Comparison of ENCODE assay signal across 25 mouse cellular contexts in the genomic region with DNA sequence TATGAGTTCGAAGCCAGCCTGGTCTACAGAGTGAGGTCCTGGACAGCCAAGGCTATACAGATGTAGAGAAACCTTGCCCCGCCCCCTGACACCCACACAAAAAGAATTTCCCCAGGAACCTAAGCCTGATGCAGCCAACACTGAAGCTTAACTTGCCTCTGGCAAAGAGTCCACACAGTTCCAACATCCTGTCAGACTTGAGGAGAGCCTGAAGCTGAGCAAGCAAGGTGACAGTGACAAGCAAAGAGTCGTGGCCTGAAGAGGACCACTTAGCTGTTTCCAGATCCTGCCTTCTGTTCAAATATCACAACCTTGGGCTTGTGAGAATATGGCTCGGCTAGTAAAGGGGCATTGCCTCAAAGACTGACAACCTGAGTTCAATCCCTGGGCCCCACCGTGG. TPM values are rescaled to one million over a fixed set of nuclear protein-coding genes. Genes with fewer than 3 reads are reported as not detected.
"Had no signal": no experiment of that assay in that cellular context is flagged by ENCODE, and none has a peak within 500 bp of the region (broad histone marks: within the 10 kb centered on the region; RNA-seq: fewer than 3 reads in every experiment).

No protein-coding gene starts in this region.

- H3K27ac ChIP-seq: kidney, postnatal 0 days; limb, embryonic 10.5 days; limb, embryonic 13.5 days; liver, embryonic 12.5 days; liver, embryonic 15.5 days; lung, embryonic 15.5 days; midbrain, embryonic 10.5 days; midbrain, embryonic 13.5 days; neural tube, embryonic 13.5 days; stomach, embryonic 15.5 days had no signal

- H3K36me3 ChIP-seq: limb, embryonic 10.5 days; limb, embryonic 13.5 days; liver, embryonic 12.5 days; liver, embryonic 15.5 days; lung, embryonic 15.5 days; midbrain, embryonic 10.5 days; neural tube, embryonic 13.5 days; stomach, embryonic 15.5 days had no signal

- DNase-seq: kidney, postnatal 25 days; liver; lung, adult 18-20 months; lung, postnatal 10 days; lung, postnatal 36 days; retina, postnatal 1 day; right cerebral cortex, postnatal 25 days; spleen, adult 18-20 months; thymus, adult 18-20 months; thymus, postnatal 14 days; thymus, postnatal 4 days had no signal

- H3K9me3 ChIP-seq: limb, embryonic 10.5 days; limb, embryonic 13.5 days; liver, embryonic 12.5 days; liver, embryonic 15.5 days; lung, embryonic 15.5 days; megakaryocyte, embryonic 14.5 days; midbrain, embryonic 10.5 days; midbrain, embryonic 13.5 days; neural tube, embryonic 13.5 days; stomach, embryonic 15.5 days had no signal

- H3K9ac ChIP-seq: limb, embryonic 13.5 days; liver, embryonic 12.5 days; liver, embryonic 15.5 days; lung, embryonic 15.5 days; midbrain, embryonic 13.5 days; neural tube, embryonic 13.5 days; stomach, embryonic 15.5 days had no signal

- ATAC-seq: liver, embryonic 12.5 days; midbrain, embryonic 13.5 days; midbrain, embryonic 16.5 days had no signal

- H3K4me3 ChIP-seq: limb, embryonic 10.5 days; limb, embryonic 13.5 days; liver, embryonic 12.5 days; liver, embryonic 15.5 days; lung, embryonic 15.5 days; megakaryocyte, embryonic 14.5 days; midbrain, embryonic 10.5 days; midbrain, embryonic 13.5 days; myocyte; neural tube, embryonic 13.5 days; stomach, embryonic 15.5 days had no signal

- H3K4me2 ChIP-seq: limb, embryonic 13.5 days; liver, embryonic 12.5 days; liver, embryonic 15.5 days; lung, embryonic 15.5 days; midbrain, embryonic 13.5 days; neural tube, embryonic 13.5 days; stomach, embryonic 15.5 days had no signal

- H3K27me3 ChIP-seq: liver, embryonic 12.5 days; lung, embryonic 15.5 days; stomach, embryonic 15.5 days had no signal

RNA-seq across cellular contexts. Expression of gene Slc25a42, which starts 3.0 kb away (rescaled TPM):
- total RNA-seq: monocyte, adult 5-6 weeks had no signal
